Mouse (Mus musculus): Measurements from ENCODE around the gene Rcbtb2.

Rcbtb2 gene

GRCm38 (mm10) chr14:73116938-73117337, 5.9 kb upstream of the Rcbtb2 start:
- no peak for DNase-seq (ENCODE audit: low spot score)

GRCm38 (mm10) chr14:73117411-73118392, 5.1 kb upstream of the Rcbtb2 start:
- no peak for DNase-seq (ENCODE audit: low spot score)

GRCm38 (mm10) chr14:73118482-73119347, 4.1 kb upstream of the Rcbtb2 start:
- DNase-seq (ENCODE audit: low spot score) = no peak

- DNase-seq (ENCODE audit: low spot score) = no peak
Observed at GRCm38 (mm10) chr14:73119459-73119858, 3.4 kb upstream of the Rcbtb2 start.

GRCm38 (mm10) chr14:73119966-73120365, 2.9 kb upstream of the Rcbtb2 start:
- no peak for DNase-seq (ENCODE audit: low spot score)

GRCm38 (mm10) chr14:73122211-73122922, 470 bp upstream of the Rcbtb2 start:
- DNase-seq (ENCODE audit: low spot score) = no peak

GRCm38 (mm10) chr14:73123381-73123780, 544 bp downstream of the Rcbtb2 start:
- DNase-seq (ENCODE audit: low spot score) = no peak

GRCm38 (mm10) chr14:73123786-73124185, 949 bp downstream of the Rcbtb2 start:
- DNase-seq (ENCODE audit: low spot score) = no peak

- no peak for DNase-seq (ENCODE audit: low spot score)
Observed at GRCm38 (mm10) chr14:73130519-73130918, 7.7 kb downstream of the Rcbtb2 start.

- DNase-seq (ENCODE audit: low spot score) = no peak
Observed at GRCm38 (mm10) chr14:73131856-73132410, 9.1 kb downstream of the Rcbtb2 start.

- DNase-seq (ENCODE audit: low spot score) = no peak
Observed at GRCm38 (mm10) chr14:73132731-73133130, 9.9 kb downstream of the Rcbtb2 start.

- DNase-seq (ENCODE audit: low spot score) = no peak
Observed at GRCm38 (mm10) chr14:73137234-73137633, 14.4 kb downstream of the Rcbtb2 start.

GRCm38 (mm10) chr14:73138483-73138882, 15.6 kb downstream of the Rcbtb2 start:
- no peak for DNase-seq (ENCODE audit: low spot score)

- DNase-seq (ENCODE audit: low spot score) = no peak
Observed at GRCm38 (mm10) chr14:73139866-73140265, 17.0 kb downstream of the Rcbtb2 start.

- DNase-seq (ENCODE audit: low spot score) = no peak
Observed at GRCm38 (mm10) chr14:73141800-73142199, 19.0 kb downstream of the Rcbtb2 start.

GRCm38 (mm10) chr14:73142421-73142895, 19.6 kb downstream of the Rcbtb2 start:
- peak; percentile 27 for DNase-seq (ENCODE audit: low spot score)

- peak; percentile 76 for DNase-seq (ENCODE audit: low spot score)
Observed at GRCm38 (mm10) chr14:73142896-73143709, 20.3 kb downstream of the Rcbtb2 start.

GRCm38 (mm10) chr14:73143710-73144420, 21.0 kb downstream of the Rcbtb2 start:
- DNase-seq (ENCODE audit: low spot score) = no peak

- DNase-seq (ENCODE audit: low spot score) = no peak
Observed at GRCm38 (mm10) chr14:73145531-73145930, 22.7 kb downstream of the Rcbtb2 start.

GRCm38 (mm10) chr14:73146721-73147120, 23.9 kb downstream of the Rcbtb2 start:
- DNase-seq (ENCODE audit: low spot score) = no peak

All from urinary bladder, postnatal 25 days (tissue).